Mouse (Mus musculus) large intestine, adult 2 months (tissue): Measurements from ENCODE around the gene Madcam1. TPM values are rescaled to one million over a fixed set of nuclear protein-coding genes. Genes with fewer than 3 reads are reported as not detected.
A peak's percentile ranks its signal among the peaks of the same experiment; 100 is the strongest.

Experiments
- DNase-seq: peaks from one replicate; pipeline ENCODE4 v3.0.0-alpha.2; 2012; ENCODE audit warnings: low read depth, low spot score
- WGBS: fragments of 180-500 bp; shearing (Covaris S2); methylation state at CpG from one replicate; pipeline ENCODE4 v1.1.7; 2018; 5-methylcytosine and 5-hydroxymethylcytosine counted together
- polyA plus RNA-seq: library from polyadenylated mRNA; depleted of rRNA; stranded (reverse); fragments of >200 nt; gene quantifications from 2 replicates; pipeline ENCODE4 v1.2.3, GENCODE M21; 2012; rRNA removed

Madcam1 gene
- polyA plus RNA-seq = 13.9 and 17.1 TPM in 2 replicates

GRCm38 (mm10) chr10:79664131-79664665, at the start of gene Madcam1:
Gene Madcam1 (plus strand): TSS chr10:79664559.
- no peak for DNase-seq
- 17% methylated on average over 13 of the region's 13 CpGs for WGBS

GRCm38 (mm10) chr10:79615860-79616259, 48.5 kb upstream of the Madcam1 start:
- WGBS = 11% methylated on average over 8 of the region's 8 CpGs
- no peak for DNase-seq

DNA sequence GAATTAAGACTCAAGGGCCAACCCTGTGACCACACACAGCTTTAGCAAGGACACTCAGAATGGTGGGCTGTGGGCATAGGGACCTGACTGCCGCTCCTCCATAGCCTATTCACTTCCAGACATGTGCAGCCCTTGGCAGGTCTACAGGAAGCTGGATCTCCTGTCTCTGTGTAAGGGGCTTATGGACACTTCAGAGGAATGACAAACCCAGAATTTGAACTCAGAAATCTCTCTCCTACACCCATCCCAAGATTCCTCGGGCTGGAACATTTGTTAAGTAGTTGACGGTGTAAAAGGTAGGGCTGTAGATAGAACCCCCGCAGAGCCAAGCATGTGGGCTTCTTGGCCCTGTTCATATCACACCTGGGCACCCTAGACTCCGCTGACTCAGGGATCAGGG, 48.0 kb upstream of the Madcam1 start:
- WGBS = 90% methylated on average over 5 of the region's 5 CpGs
- no peak for DNase-seq

GRCm38 (mm10) chr10:79623950-79624349, 40.4 kb upstream of the Madcam1 start:
- DNase-seq = no peak
- WGBS = 69% methylated on average over 12 of the region's 12 CpGs

DNA sequence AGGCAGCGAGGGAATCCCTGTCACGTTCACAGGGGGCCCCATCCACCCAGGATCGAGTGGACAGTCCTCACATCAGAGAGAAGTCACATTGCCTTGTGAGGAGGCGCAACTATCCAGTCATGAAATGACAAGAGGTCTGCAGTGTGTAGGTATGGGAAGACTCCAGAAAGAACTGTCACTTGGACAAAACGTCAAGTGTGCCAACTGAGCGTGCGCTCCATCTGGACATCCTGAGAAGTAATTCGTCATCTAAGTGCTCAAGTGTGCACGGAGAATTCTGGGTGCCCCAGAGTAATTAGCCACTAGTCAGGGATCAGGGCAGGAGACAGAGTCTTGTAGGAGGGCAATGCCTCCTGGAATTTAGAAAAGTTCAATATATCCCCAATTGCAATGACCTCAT, 39.0 kb upstream of the Madcam1 start:
- no peak for DNase-seq
- WGBS = 73% methylated on average over 9 of the region's 9 CpGs

DNA sequence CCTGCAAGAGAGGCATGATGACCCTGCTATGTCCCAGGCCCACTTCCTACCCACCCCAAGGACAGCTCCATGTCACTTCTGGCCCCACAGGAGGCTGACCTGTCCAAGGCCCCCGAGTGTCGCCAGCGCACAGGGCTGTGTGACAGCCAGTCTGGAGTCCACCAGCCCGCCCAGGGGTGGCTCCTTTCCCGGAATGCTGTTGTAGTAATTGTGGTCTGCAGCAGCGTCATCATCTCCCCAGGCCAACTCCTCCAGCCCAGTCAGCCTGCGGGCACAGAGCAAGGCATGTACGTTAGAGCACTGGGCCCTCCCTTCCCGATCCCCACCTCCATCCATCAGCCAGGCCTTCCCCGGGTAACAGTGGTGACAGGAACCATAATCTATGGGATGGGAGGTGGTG, 38.2 kb upstream of the Madcam1 start:
- 85% methylated on average over 10 of the region's 10 CpGs for WGBS
- DNase-seq = no peak

- 81% methylated on average over 5 of the region's 5 CpGs for WGBS
Measured at GRCm38 (mm10) chr10:79628377-79628776, 36.0 kb upstream of the Madcam1 start.

GRCm38 (mm10) chr10:79631432-79631831, 32.9 kb upstream of the Madcam1 start:
- 68% methylated on average over 4 of the region's 4 CpGs for WGBS
- no peak for DNase-seq

More at GRCm38 (mm10) chr10:79628377-79628776, 36.0 kb upstream of the Madcam1 start:
- no peak for DNase-seq

- WGBS = 76% methylated on average over 17 of the region's 17 CpGs
- DNase-seq = no peak
Measured at GRCm38 (mm10) chr10:79633006-79633777, 31.2 kb upstream of the Madcam1 start.

- 87% methylated on average over 8 of the region's 8 CpGs for WGBS
- no peak for DNase-seq
Measured at GRCm38 (mm10) chr10:79636287-79636686, 28.1 kb upstream of the Madcam1 start.

DNA sequence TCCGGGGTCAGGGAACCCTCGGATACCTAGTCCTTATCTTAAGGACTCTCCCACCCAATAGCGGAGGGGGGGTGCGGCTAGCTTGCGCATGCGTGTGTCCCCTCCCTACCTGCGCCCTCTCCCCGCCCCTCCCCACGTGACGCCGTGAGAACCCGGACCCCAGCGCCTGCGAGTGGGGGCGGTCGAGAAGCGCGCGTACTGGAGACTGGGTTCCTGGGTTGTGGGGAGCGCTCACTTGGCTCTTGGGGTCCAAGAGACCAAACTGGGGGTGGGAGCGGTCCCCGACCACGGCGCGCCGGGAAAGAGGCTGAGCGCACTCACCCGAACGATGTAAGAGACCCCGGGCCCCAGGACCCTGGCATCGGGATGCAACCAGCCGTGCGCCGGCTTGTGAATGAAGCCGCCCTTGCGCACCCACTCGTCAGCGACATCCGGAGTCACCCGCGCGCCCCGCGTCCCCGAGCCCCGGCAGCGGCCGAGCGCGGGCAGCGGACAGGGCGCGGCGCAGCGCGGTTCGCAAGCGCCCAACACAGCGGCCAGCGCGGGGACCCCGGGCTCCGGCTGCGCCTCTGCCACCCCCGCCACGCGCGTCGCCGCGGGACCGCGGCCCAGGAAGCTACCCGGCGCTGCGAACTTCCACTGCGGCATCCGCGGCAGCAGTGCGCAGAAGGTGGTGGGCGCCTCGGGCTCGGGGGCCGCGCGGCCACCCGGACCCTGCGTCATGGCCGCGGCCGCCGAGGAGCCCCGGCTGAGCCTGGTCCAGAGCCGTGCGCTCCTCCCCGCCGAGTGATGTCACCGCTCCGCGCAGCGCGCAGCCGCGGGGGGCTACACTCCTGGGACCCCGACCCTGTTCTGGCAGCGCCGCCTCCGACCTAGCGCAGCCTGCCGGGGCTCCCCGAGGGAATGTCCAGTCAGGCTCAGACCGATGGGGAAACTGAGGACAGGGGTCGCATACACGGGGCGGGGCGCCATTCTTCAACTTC, 26.9 kb upstream of the Madcam1 start, which contains the start of gene Shc2:
Shc2 (minus strand) TSS at position 791 of the 983 bp plus-strand sequence.
- WGBS = 2% methylated on average over 116 of the region's 116 CpGs
- DNase-seq = no peak

- 7% methylated on average over 23 of the region's 23 CpGs for WGBS
- no peak for DNase-seq
Measured at GRCm38 (mm10) chr10:79638486-79639204, 25.7 kb upstream of the Madcam1 start.

DNA sequence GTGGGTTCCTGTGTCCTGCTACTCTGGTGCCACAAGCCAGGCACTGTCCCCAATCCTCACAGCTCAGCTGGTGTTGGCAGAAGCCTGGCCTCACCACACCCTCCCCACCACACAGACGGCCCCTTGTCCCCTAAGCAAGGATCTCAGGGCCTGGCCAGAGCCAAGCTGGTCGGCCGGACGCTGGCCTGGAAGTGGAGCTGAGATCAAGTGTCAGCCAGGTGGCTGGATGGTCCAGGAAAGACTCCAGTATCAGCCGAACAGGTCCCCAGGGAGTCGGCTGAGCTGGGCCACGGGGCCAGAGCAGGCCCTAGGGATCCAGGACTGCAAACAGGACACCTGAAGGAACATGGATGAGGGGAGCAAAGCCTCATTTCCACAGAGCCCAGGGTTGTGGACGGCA, 18.6 kb upstream of the Madcam1 start, which contains the start of gene Odf3l2:
Odf3l2 (minus strand) TSS at position 28 of the 400 bp plus-strand sequence.
- WGBS = 63% methylated on average over 8 of the region's 8 CpGs
- DNase-seq = no peak

- peak; percentile 39 for DNase-seq
- 24% methylated on average over 7 of the region's 7 CpGs for WGBS
Measured at GRCm38 (mm10) chr10:79649070-79649751, 15.1 kb upstream of the Madcam1 start.

- DNase-seq = no peak
- 65% methylated on average over 7 of the region's 7 CpGs for WGBS
Measured at GRCm38 (mm10) chr10:79652789-79653188, 11.6 kb upstream of the Madcam1 start.

DNA sequence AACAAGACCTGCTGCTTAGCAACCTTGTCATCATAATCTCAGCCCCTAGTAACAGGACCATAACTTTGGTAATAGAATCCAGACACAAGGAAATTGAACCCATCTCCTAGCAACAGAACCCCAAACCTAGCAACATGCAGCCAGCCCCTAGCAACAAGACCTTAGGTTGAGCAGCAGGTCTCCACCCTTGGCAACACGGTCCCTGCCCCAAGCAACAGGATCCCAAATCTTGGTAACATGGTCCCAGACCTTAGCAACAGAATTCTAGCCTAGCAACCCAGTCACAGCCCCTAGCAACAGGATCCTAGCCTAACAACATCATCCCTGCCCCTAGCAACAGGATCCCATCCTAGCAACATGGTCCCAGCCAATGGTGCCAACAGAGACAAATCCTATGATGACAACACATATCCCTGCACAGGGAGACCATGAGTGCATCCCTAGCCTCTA, 9.4 kb upstream of the Madcam1 start:
- WGBS = 34% methylated on average over 1 of the region's 1 CpGs
- DNase-seq = no peak

GRCm38 (mm10) chr10:79658829-79659228, 5.5 kb upstream of the Madcam1 start:
- DNase-seq = no peak
- WGBS = 19% methylated on average over 4 of the region's 4 CpGs

- 77% methylated on average over 2 of the region's 2 CpGs for WGBS
- DNase-seq = no peak
Measured at GRCm38 (mm10) chr10:79660298-79660697, 4.1 kb upstream of the Madcam1 start.

GRCm38 (mm10) chr10:79661861-79662260, 2.5 kb upstream of the Madcam1 start:
- DNase-seq = no peak
- 43% methylated on average over 3 of the region's 3 CpGs for WGBS
